Mouse (Mus musculus) CH12.LX (cell line): Measurements from ENCODE around the gene Thoc6. TPM values are rescaled to one million over a fixed set of nuclear protein-coding genes. Genes with fewer than 3 reads are reported as not detected.

Experiments
- DNase-seq: peaks from one replicate; pipeline ENCODE4 v3.0.0-alpha.2; 2013; ENCODE audit errors: extremely low read depth
- H3K27ac ChIP-seq: 2 replicates; pipeline ENCODE4 v1.5.1; 2012; ENCODE audit warnings: low read depth, mild to moderate bottlenecking, control low read depth, moderate library complexity; ENCODE audit not compliant: insufficient read depth
- H3K27me3 ChIP-seq: replicated peaks from 2 replicates; pipeline ENCODE3; 2012; ENCODE audit warnings: inconsistent platforms
- H3K36me3 ChIP-seq, 2 experiments: replicated peaks in 1 of 2; 2 replicates each; pipeline versions ENCODE3 to v1.6.1; 2012; ENCODE audit warnings: inconsistent platforms in 1 of 2, low read length in 1 of 2, mild to moderate bottlenecking in 1 of 2, mixed read lengths in 1 of 2, moderate library complexity in 1 of 2; ENCODE audit not compliant: control insufficient read depth in 1 of 2, insufficient read depth in 1 of 2
- H3K4me1 ChIP-seq, 2 experiments: 2 replicates each; pipeline ENCODE4 v1.6.1; 2012; ENCODE audit warnings: inconsistent platforms in 1 of 2, moderate library complexity in 1 of 2; ENCODE audit not compliant: insufficient read depth in 2 of 2, control insufficient read depth in 1 of 2
- H3K4me2 ChIP-seq: 2 replicates; pipeline ENCODE4 v1.6.1; 2012; ENCODE audit warnings: low read depth, mild to moderate bottlenecking, control low read depth; ENCODE audit not compliant: poor library complexity, insufficient read depth, severe bottlenecking
- H3K4me3 ChIP-seq, 3 experiments: fragments of 150-350 bp in 1 of 3; sonication (generic) in 1 of 3; replicated peaks in 1 of 3; 2 replicates each; pipeline versions ENCODE3 to v1.5.1; 2011 to 2012; ENCODE audit warnings: low read depth in 2 of 3, low read length in 2 of 3, mild to moderate bottlenecking in 2 of 3, moderate library complexity in 2 of 3, control low read depth in 1 of 3, improper control_type of control experiment in 1 of 3, inconsistent platforms in 1 of 3, mixed read lengths in 1 of 3; ENCODE audit not compliant: poor library complexity in 1 of 3
- H3K79me2 ChIP-seq: replicated peaks from 2 replicates; pipeline ENCODE4 v1.6.1; 2012; ENCODE audit warnings: mild to moderate bottlenecking, moderate library complexity; ENCODE audit not compliant: control insufficient read depth, poor library complexity, insufficient read depth, severe bottlenecking; ENCODE audit errors: extremely low read depth
- H3K9ac ChIP-seq: 2 replicates; pipeline ENCODE4 v1.6.1; 2012; ENCODE audit warnings: low read depth, mild to moderate bottlenecking, control low read depth, moderate library complexity; ENCODE audit not compliant: insufficient read depth
- H3K9me3 ChIP-seq: replicated peaks from 2 replicates; pipeline ENCODE3; 2012; ENCODE audit warnings: low read length, inconsistent platforms, mixed read lengths
- BHLHE40 ChIP-seq: IDR thresholded peaks from 2 replicates; pipeline ENCODE4 v1.6.1; 2011; ENCODE audit warnings: mild to moderate bottlenecking, low read depth, low read length, improper control_type of control experiment
- CHD2 ChIP-seq: IDR thresholded peaks from 2 replicates; pipeline ENCODE4 v1.6.1; 2011; ENCODE audit warnings: low read length, improper control_type of control experiment
- CTCF ChIP-seq, 2 experiments: IDR thresholded peaks in 1 of 2; conservative IDR thresholded peaks in 1 of 2; 2 replicates each; pipeline ENCODE4 v1.5.1; 2011 to 2012; ENCODE audit warnings: low read depth in 2 of 2, low read length in 2 of 2, improper control_type of control experiment in 1 of 2, inconsistent platforms in 1 of 2, mild to moderate bottlenecking in 1 of 2, moderate library complexity in 1 of 2
- EP300 ChIP-seq: IDR thresholded peaks from 2 replicates; pipeline ENCODE4 v1.6.1; 2011; ENCODE audit warnings: low read length, improper control_type of control experiment
- ETS1 ChIP-seq: conservative IDR thresholded peaks from 2 replicates; pipeline ENCODE4 v1.6.1; 2012; ENCODE audit warnings: low read depth, mild to moderate bottlenecking, inconsistent platforms, low read length, improper control_type of control experiment, moderate library complexity
- GABPA ChIP-seq: IDR thresholded peaks from 2 replicates; pipeline ENCODE4 v1.6.1; 2012; ENCODE audit warnings: low read depth, low read length, improper control_type of control experiment, inconsistent platforms; ENCODE audit not compliant: insufficient replicate concordance
- HCFC1 ChIP-seq: IDR thresholded peaks from 2 replicates; pipeline ENCODE4 v1.6.1; 2012; ENCODE audit warnings: low read depth, mild to moderate bottlenecking, inconsistent platforms, low read length, improper control_type of control experiment
- KAT2A ChIP-seq: IDR thresholded peaks from 2 replicates; pipeline ENCODE4 v1.6.1; 2012; ENCODE audit warnings: low read length, improper control_type of control experiment, inconsistent platforms; ENCODE audit not compliant: insufficient replicate concordance
- MEF2A ChIP-seq: IDR thresholded peaks from 2 replicates; pipeline ENCODE4 v1.6.1; 2014; ENCODE audit warnings: low read depth, mild to moderate bottlenecking, inconsistent platforms, low read length, improper control_type of control experiment, borderline replicate concordance
- MYC ChIP-seq: IDR thresholded peaks from 2 replicates; pipeline ENCODE4 v1.6.1; 2011; ENCODE audit warnings: low read depth, mild to moderate bottlenecking, improper control_type of control experiment, low read length
- NELFE ChIP-seq: IDR thresholded peaks from 2 replicates; pipeline ENCODE4 v1.6.1; 2011; ENCODE audit warnings: low read depth, low read length, improper control_type of control experiment
- NRF1 ChIP-seq: IDR thresholded peaks from 2 replicates; pipeline ENCODE4 v1.6.1; 2014; ENCODE audit warnings: low read depth, mild to moderate bottlenecking, inconsistent platforms, low read length, improper control_type of control experiment, moderate library complexity
- PAX5 ChIP-seq: IDR thresholded peaks from 2 replicates; pipeline ENCODE4 v1.6.1; 2012; ENCODE audit warnings: low read length, inconsistent platforms, mixed read lengths
- RAD21 ChIP-seq: IDR thresholded peaks from 2 replicates; pipeline ENCODE4 v1.6.1; 2011; ENCODE audit warnings: low read depth, mild to moderate bottlenecking, low read length, improper control_type of control experiment, moderate library complexity
- SIN3A ChIP-seq: IDR thresholded peaks from 2 replicates; pipeline ENCODE4 v1.6.1; 2012; ENCODE audit warnings: low read length, improper control_type of control experiment, inconsistent platforms
- SMC3 ChIP-seq: IDR thresholded peaks from 2 replicates; pipeline ENCODE4 v1.6.1; 2011; ENCODE audit warnings: low read depth, low read length, improper control_type of control experiment
- TBP ChIP-seq: conservative IDR thresholded peaks from 2 replicates; pipeline ENCODE4 v1.6.1; 2011; ENCODE audit warnings: low read depth, low read length, improper control_type of control experiment
- TCF12 ChIP-seq: IDR thresholded peaks from 2 replicates; pipeline ENCODE4 v1.6.1; 2014; ENCODE audit warnings: low read depth, mild to moderate bottlenecking, inconsistent platforms, low read length, improper control_type of control experiment
- UBTF ChIP-seq: IDR thresholded peaks from 2 replicates; pipeline ENCODE4 v1.6.1; 2012; ENCODE audit warnings: low read depth, mild to moderate bottlenecking, inconsistent platforms, low read length, improper control_type of control experiment, moderate library complexity
- USF1 ChIP-seq: IDR thresholded peaks from 2 replicates; pipeline ENCODE4 v1.6.1; 2014; ENCODE audit warnings: low read depth, mild to moderate bottlenecking, inconsistent platforms, low read length, improper control_type of control experiment
- ZMIZ1 ChIP-seq: IDR thresholded peaks from 2 replicates; pipeline ENCODE4 v1.6.1; 2012; ENCODE audit warnings: low read depth, mild to moderate bottlenecking, inconsistent platforms, low read length, improper control_type of control experiment
- ZNF384 ChIP-seq: IDR thresholded peaks from 2 replicates; pipeline ENCODE4 v1.6.1; 2012; ENCODE audit warnings: low read depth, low read length, improper control_type of control experiment, inconsistent platforms
- dilution Hi-C: fragments of 300-500 bp; cut with MboI; formaldehyde crosslinking; loops from 2 replicates; pipeline ENCODE4 v1.14.3; 2020; ENCODE audit warnings: low sequenced_read_pairs; ENCODE audit not compliant: extremely low pct_unique_long_range_greater_than_20kb, extremely low pct_ligation_motif_present
- in situ Hi-C: fragments of 300-500 bp; cut with MboI; formaldehyde crosslinking; loops from 3 replicates; pipeline ENCODE4 v1.14.3; 2019; ENCODE audit warnings: low sequenced_read_pairs, low pct_ligation_motif_present, low pct_unique_long_range_greater_than_20kb, mixed read lengths
- polyA plus RNA-seq: library from polyadenylated mRNA; unstranded; fragments of >175 nt; gene quantifications from 2 replicates; pipeline ENCODE4 v1.2.1, GENCODE M21; 2012; ENCODE audit warnings: low read depth; ENCODE audit not compliant: insufficient read length
- total RNA-seq, 2 experiments: library from RNA; depleted of rRNA; stranded (reverse); fragments of 300-350 nt in 1 of 2; fragments of >200 nt in 1 of 2; gene quantifications; 2 replicates each; pipeline ENCODE4 v1.2.3; 2012 to 2014

Gene Thoc6
- total and polyA plus RNA-seq, 3 experiments, result 37.4 to 41.4 (median 37.9) TPM

- TF ChIP-seq PAX5 (no peak), NELFE (no peak), RAD21 (peak; percentile 20), MYC (no peak), SMC3 (peak; percentile 67), MEF2A (no peak), CTCF (conservative IDR thresholded peaks at IDR 0.05 in 1 of 2, IDR thresholded peaks at IDR 0.05 in 1 of 2; ENCODE audit: low read depth in 2 of 2, low read length in 2 of 2) (peak; percentile 39 to 73), ETS1 (no peak), CHD2 (no peak), TCF12 (no peak), SIN3A (no peak), BHLHE40 (no peak), UBTF (no peak), ZNF384 (no peak)
- Histone ChIP-seq H3K4me3 (no peak overlapping the region), H3K4me1 (peaks cover 7 to 12% of the 10 kb centered on the region in 2 experiments; a peak in 3 of 4 replicates), H3K9ac (no peak overlapping the region), H3K36me3 (peaks cover 0 to 14% of the 10 kb centered on the region in 2 experiments), H3K27me3 (peaks cover 63% of the 10 kb centered on the region), H3K27ac (no peak overlapping the region), H3K9me3 (peaks cover 3% of the 10 kb centered on the region), H3K4me2 (no peak overlapping the region), H3K79me2 (no peaks in the 10 kb centered on the region)
- dilution Hi-C loops (no loop called here), in situ Hi-C loops (loop anchor here (5.0 to 10.0 kb wide), 2 partner anchors 41 to 303 kb away; no protein-coding TSS in a partner anchor)
- DNase-seq, result no peak
These were observed 12.2 kb downstream of the Thoc6 start for GRCm38 (mm10) chr17:23661526-23661925.

GRCm38 (mm10) chr17:23660876-23661200 is 12.8 kb downstream of the Thoc6 start:
- in situ Hi-C loops, result loop anchor here (5.0 to 10.0 kb wide), 2 partner anchors 41 to 304 kb away; no protein-coding TSS in a partner anchor
- no peak overlapping the region for H3K4me3 ChIP-seq

More at GRCm38 (mm10) chr17:23660876-23661200, 12.8 kb downstream of the Thoc6 start:
- Histone ChIP-seq H3K27me3 (peaks cover 70% of the 10 kb centered on the region), H3K9me3 (peaks cover 3% of the 10 kb centered on the region), H3K9ac (no peak overlapping the region), H3K36me3 (peaks cover 0 to 7% of the 10 kb centered on the region in 2 experiments), H3K4me1 (peaks cover 7 to 12% of the 10 kb centered on the region in 2 experiments; a peak in 3 of 4 replicates), H3K4me2 (peak overlapping the region; percentile 29; the same call in 1 of the 2 replicates), H3K79me2 (no peaks in the 10 kb centered on the region), H3K27ac (no peak overlapping the region)
- TF ChIP-seq TBP (no peak), EP300 (no peak), GABPA (no peak), USF1 (no peak), NRF1 (no peak), KAT2A (no peak), ZNF384 (no peak), ZMIZ1 (no peak), SIN3A (no peak), MYC (no peak), BHLHE40 (no peak), HCFC1 (no peak), PAX5 (no peak)
- DNase-seq, result no peak
- dilution Hi-C loops, result no loop called here
